Comparison of ENCODE assay signal across 10 mouse cellular contexts in the genomic region with DNA sequence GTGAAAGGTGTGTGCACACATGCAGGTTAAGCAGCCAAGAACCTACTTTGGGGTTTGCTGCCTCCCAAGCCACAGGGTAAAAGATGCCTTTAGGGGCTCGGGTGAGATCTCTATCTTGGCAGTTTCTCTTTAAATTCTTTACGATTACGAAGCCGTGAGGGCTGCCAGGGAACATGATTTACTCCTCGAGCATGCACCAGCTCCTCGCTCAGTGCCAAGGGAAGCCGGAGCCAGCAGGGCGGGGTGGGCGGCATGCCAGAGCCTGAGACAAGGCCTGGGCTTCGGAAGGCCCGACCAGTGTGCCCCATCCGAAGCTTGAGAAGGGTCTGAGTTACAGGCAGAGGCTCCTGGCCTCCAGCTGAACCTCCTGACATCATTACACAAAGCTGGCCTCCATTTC. TPM values are rescaled to one million over a fixed set of nuclear protein-coding genes. Genes with fewer than 3 reads are reported as not detected.
DNase-seq lines count a peak whose midpoint lies in the region; ATAC-seq and TF ChIP-seq lines count a peak whose summit lies in the region.
"Had no signal": no experiment of that assay in that cellular context is flagged by ENCODE, and none has a peak within 500 bp of the region (broad histone marks: within the 10 kb centered on the region; RNA-seq: fewer than 3 reads in every experiment).

No protein-coding gene starts in this region.

- no peaks in the 10 kb centered on the region for H3K9me3 ChIP-seq in forebrain, embryonic 13.5 days (replicated peaks)
- no peaks in the 10 kb centered on the region for H3K9me3 ChIP-seq in forebrain, embryonic 10.5 days
- H3K9me3 ChIP-seq in embryonic facial prominence, embryonic 13.5 days: no peaks in the 10 kb centered on the region
- no peaks in the 10 kb centered on the region for H3K9me3 ChIP-seq in stomach, embryonic 16.5 days (replicated peaks; ENCODE audit: control insufficient read depth, low read length)
- H3K9me3 ChIP-seq: neural tube, embryonic 12.5 days had no signal

- peak overlapping the region; percentile 30; the same call in 1 of the 2 replicates for H3K9ac ChIP-seq in forebrain, embryonic 13.5 days
- peak overlapping the region; percentile 60 for H3K9ac ChIP-seq in embryonic facial prominence, embryonic 13.5 days
- H3K9ac ChIP-seq in stomach, embryonic 16.5 days (ENCODE audit: low read length): peak overlapping the region; percentile 27; the same call in 1 of the 2 replicates
- H3K9ac ChIP-seq: neural tube, embryonic 12.5 days had no signal

- H3K4me2 ChIP-seq in forebrain, embryonic 13.5 days: peak overlapping the region; percentile 19; the same call in 1 of the 2 replicates
- peak overlapping the region; percentile 47 for H3K4me2 ChIP-seq in embryonic facial prominence, embryonic 13.5 days
- no peak overlapping the region for H3K4me2 ChIP-seq in stomach, embryonic 16.5 days (ENCODE audit: low read depth, low read length)
- H3K4me2 ChIP-seq: neural tube, embryonic 12.5 days had no signal

- no peak for TF ChIP-seq CTCF in layer of hippocampus, adult 2 months (conservative IDR thresholded peaks at IDR 0.05)

- intact Hi-C loops in heart, postnatal 10 days (cut with DNase I): no loop called here

- 36% methylated on average over 12 of the region's 12 CpGs for WGBS in forebrain, embryonic 13.5 days
- 88% methylated on average over 12 of the region's 12 CpGs for WGBS in forebrain, embryonic 10.5 days
- WGBS in embryonic facial prominence, embryonic 13.5 days: 23% methylated on average over 12 of the region's 12 CpGs
- 18% methylated on average over 12 of the region's 12 CpGs for WGBS in stomach, embryonic 16.5 days

- H3K4me1 ChIP-seq in forebrain, embryonic 13.5 days: peaks cover 89% of the 10 kb centered on the region
- H3K4me1 ChIP-seq in forebrain, embryonic 10.5 days: peaks cover 100% of the 10 kb centered on the region
- peaks cover 99% of the 10 kb centered on the region for H3K4me1 ChIP-seq in embryonic facial prominence, embryonic 13.5 days
- H3K4me1 ChIP-seq in stomach, embryonic 16.5 days (ENCODE audit: control insufficient read depth, insufficient read depth, low read length): peaks cover 98% of the 10 kb centered on the region

- no peak for DNase-seq in forebrain, embryonic 10.5 days (ENCODE audit: extremely low spot score, low spot score)
- DNase-seq in heart, postnatal 10 days: peak; percentile 87
- peak; percentile 57 to 61 for DNase-seq in layer of hippocampus, adult 2 months (ENCODE audit: low spot score in 2 of 2)
- peak; percentile 95 for DNase-seq in lung, postnatal 10 days
- DNase-seq in spleen, postnatal 10 days (ENCODE audit: low spot score in 2 of 2): no peak

- no peak for ATAC-seq in forebrain, embryonic 13.5 days
- ATAC-seq in embryonic facial prominence, embryonic 13.5 days (ENCODE audit: insufficient number of reproducible peaks, insufficient read depth, low FRiP score, low TSS enrichment, low read depth): no peak
- peak; percentile 51; the same call in 1 of the 2 replicates for ATAC-seq in stomach, embryonic 16.5 days (ENCODE audit: insufficient read depth, low FRiP score)

- H3K36me3 ChIP-seq in forebrain, embryonic 13.5 days (ENCODE audit: poor library complexity, severe bottlenecking): peaks cover 15% of the 10 kb centered on the region
- peaks cover 61% of the 10 kb centered on the region for H3K36me3 ChIP-seq in forebrain, embryonic 10.5 days (replicated peaks)
- H3K36me3 ChIP-seq in embryonic facial prominence, embryonic 13.5 days: peaks cover 65% of the 10 kb centered on the region
- no peaks in the 10 kb centered on the region for H3K36me3 ChIP-seq in stomach, embryonic 16.5 days (ENCODE audit: control insufficient read depth, insufficient read depth, low read length)

- no peak overlapping the region for H3K4me3 ChIP-seq in forebrain, embryonic 13.5 days
- H3K4me3 ChIP-seq in forebrain, embryonic 10.5 days: no peak overlapping the region
- no peak overlapping the region for H3K4me3 ChIP-seq in embryonic facial prominence, embryonic 13.5 days
- no peak overlapping the region for H3K4me3 ChIP-seq in layer of hippocampus, adult 2 months
- H3K4me3 ChIP-seq in stomach, embryonic 16.5 days (replicated peaks; ENCODE audit: low read length): no peak overlapping the region
- H3K4me3 ChIP-seq: neural tube, embryonic 12.5 days had no signal

- peaks cover 30% of the 10 kb centered on the region for H3K27me3 ChIP-seq in forebrain, embryonic 13.5 days
- H3K27me3 ChIP-seq in forebrain, embryonic 10.5 days (ENCODE audit: poor library complexity, severe bottlenecking): peaks cover 28% of the 10 kb centered on the region
- no peaks in the 10 kb centered on the region for H3K27me3 ChIP-seq in embryonic facial prominence, embryonic 13.5 days
- H3K27me3 ChIP-seq in stomach, embryonic 16.5 days (ENCODE audit: control insufficient read depth, insufficient read depth, low read length): no peaks in the 10 kb centered on the region

- H3K27ac ChIP-seq in forebrain, embryonic 13.5 days: 0 out of 2 replicates have a peak overlapping the region, but pooled peaks have one; percentile 38
- no peak overlapping the region for H3K27ac ChIP-seq in forebrain, embryonic 10.5 days
- peak overlapping the region; percentile 82 for H3K27ac ChIP-seq in embryonic facial prominence, embryonic 13.5 days
- H3K27ac ChIP-seq in layer of hippocampus, adult 2 months: no peak overlapping the region
- peak overlapping the region; percentile 85 for H3K27ac ChIP-seq in stomach, embryonic 16.5 days (ENCODE audit: low read length)
- H3K27ac ChIP-seq: neural tube, embryonic 12.5 days had no signal

RNA-seq across cellular contexts. Expression of a gene that starts 8.7 kb away (rescaled TPM):
- polyA plus RNA-seq in forebrain, embryonic 13.5 days (2015; fragmentation: Nextera tagmentation; extraction: Ambion mirVana): 6.8 and 7.7 TPM in 2 replicates
- polyA plus RNA-seq in forebrain, embryonic 10.5 days (2016; fragmentation: Nextera tagmentation; extraction: Ambion mirVana): 10.0 and 11.2 TPM in 2 replicates
- 37.7 and 44.0 TPM in 2 replicates for polyA plus RNA-seq in embryonic facial prominence, embryonic 13.5 days (2015; fragmentation: Nextera tagmentation; extraction: Ambion mirVana)
- 10 to 100 TPM; 19.4 to 22.2 TPM for total RNA-seq in heart, postnatal 10 days (2021)
- total RNA-seq in layer of hippocampus, adult 2 months (2021): 1 to 10 TPM; 2.8 to 3.5 TPM
- polyA plus RNA-seq in stomach, embryonic 16.5 days (2015; fragmentation: Nextera tagmentation; extraction: Ambion mirVana): 15.1 and 16.8 TPM in 2 replicates

RNA-seq across cellular contexts. Expression of a gene that starts 22.1 kb away (rescaled TPM):
- 1.3 and 1.8 TPM in 2 replicates for polyA plus RNA-seq in forebrain, embryonic 13.5 days (2015; fragmentation: Nextera tagmentation; extraction: Ambion mirVana)
- polyA plus RNA-seq in forebrain, embryonic 10.5 days (2016; fragmentation: Nextera tagmentation; extraction: Ambion mirVana): 3.9 and 4.1 TPM in 2 replicates
- 1.2 and 2.0 TPM in 2 replicates for polyA plus RNA-seq in embryonic facial prominence, embryonic 13.5 days (2015; fragmentation: Nextera tagmentation; extraction: Ambion mirVana)
- total RNA-seq in heart, postnatal 10 days (2021): not detected
- under 1 TPM in 1 of 2 experiments, not detected in 1; 0.17 TPM for total RNA-seq in layer of hippocampus, adult 2 months (2021)
- 0.42 and 2.0 TPM in 2 replicates for polyA plus RNA-seq in stomach, embryonic 16.5 days (2015; fragmentation: Nextera tagmentation; extraction: Ambion mirVana)
- total RNA-seq: common myeloid progenitor, adult 5-6 weeks had no signal

RNA-seq across cellular contexts. Expression of a gene that starts 32.3 kb away (rescaled TPM):
- polyA plus RNA-seq in forebrain, embryonic 13.5 days (2015; fragmentation: Nextera tagmentation; extraction: Ambion mirVana): 14.3 and 14.6 TPM in 2 replicates
- polyA plus RNA-seq in forebrain, embryonic 10.5 days (2016; fragmentation: Nextera tagmentation; extraction: Ambion mirVana): 8.8 and 9.0 TPM in 2 replicates
- 3.4 and 4.1 TPM in 2 replicates for polyA plus RNA-seq in embryonic facial prominence, embryonic 13.5 days (2015; fragmentation: Nextera tagmentation; extraction: Ambion mirVana)
- 10 to 100 TPM; 20.5 to 22.6 TPM for total RNA-seq in heart, postnatal 10 days (2021)
- 10 to 100 TPM; 55.7 to 65.0 TPM for total RNA-seq in layer of hippocampus, adult 2 months (2021)
- 13.0 and 15.1 TPM in 2 replicates for polyA plus RNA-seq in stomach, embryonic 16.5 days (2015; fragmentation: Nextera tagmentation; extraction: Ambion mirVana)
- total RNA-seq: common myeloid progenitor, adult 5-6 weeks had no signal

Comparison
In these comparisons a context has a peak if more than half of its experiments do, and no peak if none do; other contexts are left out.
1. H3K27ac ChIP-seq: peak in forebrain, embryonic 13.5 days (single experiment), embryonic facial prominence, embryonic 13.5 days (single experiment) and stomach, embryonic 16.5 days (single experiment); none in forebrain, embryonic 10.5 days (single experiment) and layer of hippocampus, adult 2 months (single experiment).
2. DNase-seq: peak in heart, postnatal 10 days (2 of 2), layer of hippocampus, adult 2 months (2 of 2) and lung, postnatal 10 days (single experiment); none in forebrain, embryonic 10.5 days (single experiment) and spleen, postnatal 10 days (0 of 2).
3. Peak in every context shown above with its lines, with median percentiles within 50 percentile points of each other: H3K9ac ChIP-seq.